Mouse (Mus musculus) T-helper 2 cell (primary cell): Measurements from ENCODE around the gene Cacna1e.

Source experiments
- in situ Hi-C: fragments of 300-600 bp; cut with MboI, MseI; formaldehyde crosslinking; loops from one replicate; pipeline ENCODE4 v1.15.1; 2025; ENCODE audit warnings: high pct_unique_total_duplicates

Cacna1e gene

GRCm38 (mm10) chr1:154715596-154715995 lies 168.7 kb downstream of the Cacna1e start:
- in situ Hi-C loops = loop anchor here (25.0 kb wide), 1 partner anchor 828 kb away; the partner anchor contains the start of genes Glul and Teddm1a

- in situ Hi-C loops = loop anchor here (25.0 kb wide), 1 partner anchor 825 kb away; the partner anchor contains the start of genes Glul and Teddm1a
Measured at GRCm38 (mm10) chr1:154712747-154713146, 171.6 kb downstream of the Cacna1e start.

- in situ Hi-C loops = loop anchor here (25.0 kb wide), 1 partner anchor 820 kb away; the partner anchor contains the start of genes Glul and Teddm1a
Measured at GRCm38 (mm10) chr1:154707584-154708290, 176.6 kb downstream of the Cacna1e start.

- in situ Hi-C loops = loop anchor here (25.0 kb wide), 1 partner anchor 820 kb away; the partner anchor contains the start of genes Glul and Teddm1a
Measured at GRCm38 (mm10) chr1:154706974-154707373, 177.3 kb downstream of the Cacna1e start.

GRCm38 (mm10) chr1:154705882-154706565 lies 178.3 kb downstream of the Cacna1e start:
- in situ Hi-C loops = loop anchor here (25.0 kb wide), 1 partner anchor 819 kb away; the partner anchor contains the start of genes Glul and Teddm1a

GRCm38 (mm10) chr1:154704558-154705185 lies 179.6 kb downstream of the Cacna1e start:
- in situ Hi-C loops = loop anchor here (25.0 kb wide), 1 partner anchor 817 kb away; the partner anchor contains the start of genes Glul and Teddm1a

- in situ Hi-C loops = loop anchor here (25.0 kb wide), 1 partner anchor 815 kb away; the partner anchor contains the start of genes Glul and Teddm1a
Measured at GRCm38 (mm10) chr1:154702623-154703022, 181.7 kb downstream of the Cacna1e start.

- in situ Hi-C loops = no loop called here
Measured at GRCm38 (mm10) chr1:154688876-154689665, 195.2 kb downstream of the Cacna1e start.

GRCm38 (mm10) chr1:154686861-154687260 lies 197.4 kb downstream of the Cacna1e start:
- in situ Hi-C loops = no loop called here

- in situ Hi-C loops = no loop called here
Measured at GRCm38 (mm10) chr1:154683477-154684106, 200.7 kb downstream of the Cacna1e start.

GRCm38 (mm10) chr1:154678989-154679388 lies 205.3 kb downstream of the Cacna1e start:
- in situ Hi-C loops = no loop called here

- in situ Hi-C loops = no loop called here
Measured at GRCm38 (mm10) chr1:154678151-154678550, 206.2 kb downstream of the Cacna1e start.

GRCm38 (mm10) chr1:154677677-154678076 lies 206.6 kb downstream of the Cacna1e start:
- in situ Hi-C loops = no loop called here

GRCm38 (mm10) chr1:154663721-154664120 lies 220.6 kb downstream of the Cacna1e start:
- in situ Hi-C loops = no loop called here

GRCm38 (mm10) chr1:154661977-154662376 lies 222.3 kb downstream of the Cacna1e start:
- in situ Hi-C loops = no loop called here

GRCm38 (mm10) chr1:154661221-154661864 lies 223.0 kb downstream of the Cacna1e start:
- in situ Hi-C loops = no loop called here

- in situ Hi-C loops = no loop called here
Measured at GRCm38 (mm10) chr1:154657366-154657765, 226.9 kb downstream of the Cacna1e start.

- in situ Hi-C loops = no loop called here
Measured at GRCm38 (mm10) chr1:154653951-154654350, 230.3 kb downstream of the Cacna1e start.

GRCm38 (mm10) chr1:154646156-154646950 lies 237.9 kb downstream of the Cacna1e start:
- in situ Hi-C loops = no loop called here
